Mouse (Mus musculus) layer of hippocampus, adult 9-10 months (tissue): ENCODE measurements around the gene Gdpd5.

ENCODE experiments used
- DNase-seq: peaks from one replicate; pipeline ENCODE4 v3.0.0; 2022; ENCODE audit warnings: low spot score

Gdpd5 gene

DNA sequence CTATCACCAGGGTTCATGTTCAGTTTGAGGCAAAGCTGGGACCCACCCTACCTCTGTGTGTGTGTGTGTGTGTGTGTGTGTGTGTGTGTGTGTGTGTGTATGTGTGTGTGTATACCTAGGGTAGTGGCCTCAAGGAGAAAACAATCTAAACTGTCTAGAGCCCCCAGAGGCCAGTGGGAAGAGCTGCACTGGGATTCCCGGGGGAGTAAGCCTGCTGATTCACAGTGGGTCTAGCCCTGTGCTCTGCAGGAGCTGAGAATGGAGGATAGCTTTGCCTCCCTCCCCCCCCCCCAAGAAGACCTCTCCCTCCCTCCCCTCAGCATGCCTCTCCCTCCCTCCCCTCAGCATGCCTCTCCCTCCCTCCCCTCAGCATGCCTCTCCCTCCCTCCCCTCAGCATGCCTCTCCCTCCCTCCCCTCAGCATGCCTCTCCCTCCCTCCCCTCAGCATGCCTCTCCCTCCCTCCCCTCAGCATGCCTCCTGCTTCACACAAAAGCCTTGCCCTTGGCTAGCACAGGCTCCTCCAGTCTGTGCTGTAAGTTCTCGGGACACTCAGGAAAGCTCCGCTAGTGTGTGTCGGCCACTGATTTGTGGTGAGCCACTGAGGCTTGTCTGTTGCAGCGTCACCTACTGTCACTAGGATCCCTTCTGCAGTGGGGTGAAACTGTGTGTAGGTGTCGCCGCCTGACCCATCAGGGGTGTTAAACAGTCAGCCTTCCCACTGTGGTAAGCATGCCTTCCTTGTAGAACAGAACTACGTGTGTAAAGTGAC, 24.4 kb downstream of the Gdpd5 start:
- DNase-seq, result no peak

DNA sequence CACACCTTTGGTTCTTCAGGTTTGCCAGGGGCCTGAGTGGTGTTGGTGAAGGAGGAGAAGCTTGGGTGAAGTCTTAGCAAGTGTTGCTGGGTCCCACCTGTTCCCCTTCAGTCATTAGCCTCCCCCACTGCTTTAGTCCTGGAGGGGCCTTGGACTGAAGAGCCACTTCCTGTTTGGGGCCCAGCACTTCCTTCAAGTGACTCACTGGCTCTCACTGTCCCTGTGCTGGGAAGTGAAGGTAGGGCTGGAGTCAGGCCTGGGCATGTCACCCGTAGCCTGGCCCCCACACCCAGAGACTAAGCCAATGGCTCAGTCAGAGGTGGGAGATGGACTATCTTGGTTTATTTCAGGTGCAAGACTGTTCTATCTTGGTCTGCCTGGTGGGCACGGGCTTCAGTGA, 26.4 kb downstream of the Gdpd5 start:
- DNase-seq, result no peak

DNA sequence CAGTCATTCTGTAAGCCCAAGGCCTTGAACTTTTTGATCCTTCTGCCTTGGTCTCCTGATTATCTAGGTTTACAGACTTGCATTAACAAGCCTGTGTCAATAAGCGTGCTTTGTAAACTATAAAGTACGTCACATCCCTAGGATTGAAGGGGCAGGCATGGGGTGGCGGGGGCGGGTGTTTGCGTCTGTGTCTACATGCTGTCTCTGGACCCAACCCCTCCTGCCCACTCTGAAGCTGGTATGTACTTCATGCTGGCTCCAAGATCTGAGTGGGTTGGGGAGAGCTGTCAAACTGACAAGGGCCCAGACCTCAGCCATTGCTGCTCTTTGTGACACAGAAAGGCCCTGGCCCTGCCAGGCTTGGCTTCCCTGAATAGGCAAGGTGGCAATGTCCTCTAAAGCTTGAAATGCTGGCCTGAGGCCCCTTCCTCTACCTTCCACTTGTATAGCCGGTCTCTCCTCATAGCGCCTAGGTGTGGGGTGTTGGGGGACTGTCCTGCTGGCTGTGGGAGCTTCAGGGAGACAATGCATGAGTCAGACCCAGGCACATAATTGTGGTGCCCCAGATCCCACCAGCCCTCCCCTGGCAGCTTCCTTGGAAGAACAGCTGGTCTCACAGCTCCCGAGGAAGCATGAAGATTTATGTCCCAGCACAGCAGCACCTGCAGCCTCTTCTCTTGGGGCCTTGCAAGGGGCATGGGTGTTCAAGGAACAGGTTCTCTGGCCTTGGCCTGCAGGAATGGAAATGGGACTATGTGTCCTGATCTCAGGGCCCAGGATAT, 28.4 kb downstream of the Gdpd5 start:
- no peak for DNase-seq

DNA sequence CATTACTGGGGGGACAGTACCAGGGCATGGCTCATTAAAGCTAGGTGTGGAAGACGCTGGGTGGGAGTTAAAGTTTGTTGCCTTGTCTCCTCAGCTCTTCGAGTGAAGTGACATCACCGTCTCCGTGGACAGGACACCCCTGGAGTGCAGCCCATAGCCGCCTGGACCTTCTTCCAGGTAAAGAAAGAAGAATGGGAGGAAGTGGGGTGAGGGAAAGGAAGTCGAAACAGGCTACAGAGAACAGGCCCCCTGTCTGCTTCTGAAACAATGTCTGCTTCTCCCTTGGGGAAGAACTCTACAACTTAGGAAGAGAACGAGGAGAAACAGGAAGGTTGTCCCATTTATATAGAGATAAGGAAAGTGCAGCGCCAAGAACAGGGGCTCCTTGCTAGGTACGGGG, 29.1 kb downstream of the Gdpd5 start:
- DNase-seq, result no peak

DNA sequence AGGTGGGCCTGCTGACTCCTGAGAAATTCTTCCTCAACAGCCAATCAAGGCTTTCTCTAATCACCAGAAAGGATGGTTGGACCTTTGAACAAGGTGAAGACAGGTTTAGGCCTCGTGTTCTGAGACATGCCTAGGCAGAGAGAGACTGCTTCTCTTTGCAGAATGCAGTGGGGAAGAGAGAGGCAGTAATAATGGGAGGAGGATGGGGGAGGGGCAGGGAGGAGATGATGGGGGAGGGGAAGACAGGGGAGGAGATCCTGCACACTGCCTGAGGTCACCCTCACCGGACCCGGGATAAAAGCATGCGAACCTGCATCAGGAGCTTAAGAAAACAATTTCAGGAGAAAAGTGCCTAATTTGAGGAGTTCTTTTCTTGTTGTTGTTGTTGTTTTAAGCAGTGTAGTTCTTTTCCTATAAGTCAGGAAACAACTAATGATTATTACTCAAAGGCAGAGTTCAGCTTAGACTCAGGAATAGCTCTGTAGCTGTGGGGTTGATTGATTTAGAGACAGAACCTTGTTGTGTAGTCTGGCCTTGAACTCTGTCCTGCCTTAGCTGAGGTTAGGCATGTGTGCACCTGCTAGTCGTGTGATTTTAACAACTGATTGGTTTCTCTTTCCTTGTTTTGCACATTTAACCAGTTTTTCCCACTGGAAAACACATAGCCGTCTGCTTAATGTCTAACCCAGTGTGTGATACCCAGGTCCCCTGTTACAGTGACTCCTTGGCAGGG, 30.0 kb downstream of the Gdpd5 start:
- no peak for DNase-seq

DNA sequence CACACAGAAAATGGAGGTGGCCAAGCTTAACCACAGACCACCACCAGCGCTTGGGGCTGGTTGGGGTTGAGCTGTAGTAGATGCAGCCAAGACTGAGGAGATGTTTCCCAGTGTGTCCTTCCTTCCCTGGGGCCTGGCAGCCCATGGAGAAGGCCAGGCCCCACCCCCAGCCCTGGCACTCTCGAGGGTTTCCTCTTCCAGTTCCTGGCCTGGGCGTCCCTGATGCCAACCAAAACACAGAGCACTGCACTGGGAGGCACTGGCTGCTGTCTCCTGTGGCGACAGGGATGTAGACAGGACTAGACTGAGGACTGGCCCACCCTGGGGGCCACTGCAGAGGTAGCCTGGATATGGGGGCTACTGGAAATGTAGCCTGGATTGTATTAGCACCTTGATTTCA, 33.8 kb downstream of the Gdpd5 start:
- no peak for DNase-seq

DNA sequence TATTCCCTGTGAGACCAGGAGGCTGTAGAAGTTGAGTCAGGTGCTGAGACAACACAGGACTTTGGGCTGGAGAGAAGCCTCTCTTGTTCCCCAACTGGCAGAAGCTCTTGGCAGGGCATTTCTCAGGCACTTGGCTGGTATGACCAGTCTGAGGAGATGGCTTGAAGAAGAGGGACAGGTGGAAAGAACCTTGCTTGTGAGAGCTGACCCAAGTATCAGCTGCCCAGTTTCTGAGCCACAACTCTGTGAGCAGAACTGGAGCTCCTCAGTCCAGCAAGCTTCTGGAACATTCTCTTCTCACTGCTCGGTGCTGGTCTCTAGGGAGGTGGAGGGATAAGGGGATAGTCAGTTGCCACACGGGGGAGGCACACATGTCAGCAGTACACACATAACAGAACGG, 38.1 kb downstream of the Gdpd5 start:
- DNase-seq, result no peak

DNA sequence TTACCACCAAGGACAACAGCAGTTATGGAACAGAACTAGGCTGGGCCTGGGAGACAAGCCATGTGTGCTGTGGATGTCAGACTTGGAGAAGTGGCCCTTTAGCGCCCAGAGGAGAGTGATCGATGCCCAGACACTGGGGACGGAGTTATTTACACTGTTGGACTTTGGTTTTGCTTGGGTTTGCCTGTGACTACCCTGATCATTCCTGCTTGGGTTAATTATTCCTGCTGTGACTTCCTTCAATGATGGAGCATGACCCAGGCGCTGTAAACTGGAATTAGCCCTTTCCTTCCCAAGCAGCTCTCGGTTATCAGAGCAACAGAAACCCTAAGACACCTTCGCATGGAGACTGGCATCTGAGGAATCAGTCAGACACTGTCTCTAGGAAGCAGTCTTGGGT, 39.8 kb downstream of the Gdpd5 start:
- DNase-seq, result no peak

DNA sequence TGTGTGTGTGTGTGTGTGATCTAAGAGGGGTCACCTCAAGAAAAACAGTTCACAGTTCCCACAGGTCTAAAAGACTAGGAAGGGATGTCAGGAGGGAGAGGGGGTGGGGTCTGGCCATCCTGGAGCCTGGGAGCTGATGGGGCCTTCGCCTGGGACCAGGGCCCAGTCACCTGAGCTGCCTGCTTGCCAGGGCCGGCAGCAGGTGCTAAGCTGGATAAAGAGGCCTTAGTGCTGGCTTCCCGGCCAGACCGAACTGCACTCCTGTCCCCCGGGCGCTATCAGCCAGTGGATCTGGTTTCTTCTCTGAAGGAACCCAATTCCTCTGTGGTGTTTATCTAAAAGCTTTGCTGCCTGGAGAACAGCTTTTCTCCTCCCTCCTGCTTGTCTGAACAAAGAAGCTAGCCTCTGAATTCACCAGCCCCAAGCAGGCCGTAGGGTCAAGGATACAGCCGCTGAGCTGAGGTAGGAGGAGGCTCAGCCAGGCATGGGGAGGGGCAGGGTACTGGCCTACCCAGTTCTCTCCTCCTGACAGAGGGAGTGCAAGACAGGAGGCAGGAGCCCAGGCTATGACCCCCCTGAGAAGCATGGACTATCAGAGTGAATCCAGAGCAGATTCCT, 43.4 kb downstream of the Gdpd5 start:
- no peak for DNase-seq

DNA sequence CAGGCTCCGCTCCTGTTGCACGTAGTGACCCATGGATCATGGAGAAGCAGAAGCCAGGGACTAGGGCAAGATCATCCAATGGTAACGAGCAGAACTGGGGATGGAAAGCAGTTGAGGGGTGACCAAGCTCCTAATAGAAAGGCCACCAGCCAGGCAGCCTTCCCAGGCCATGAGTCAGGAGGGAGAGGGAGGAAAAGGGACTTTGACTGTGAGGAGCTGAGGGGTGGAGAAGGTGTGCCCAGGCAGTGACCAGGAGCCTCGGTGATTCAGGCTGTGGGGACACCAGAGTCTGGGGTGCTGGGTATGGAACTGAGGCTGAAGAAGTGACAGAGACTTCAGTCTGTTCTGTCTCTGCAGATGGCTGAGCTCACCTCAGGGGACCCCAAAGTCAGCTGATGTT, 44.5 kb downstream of the Gdpd5 start:
- DNase-seq, result no peak

DNA sequence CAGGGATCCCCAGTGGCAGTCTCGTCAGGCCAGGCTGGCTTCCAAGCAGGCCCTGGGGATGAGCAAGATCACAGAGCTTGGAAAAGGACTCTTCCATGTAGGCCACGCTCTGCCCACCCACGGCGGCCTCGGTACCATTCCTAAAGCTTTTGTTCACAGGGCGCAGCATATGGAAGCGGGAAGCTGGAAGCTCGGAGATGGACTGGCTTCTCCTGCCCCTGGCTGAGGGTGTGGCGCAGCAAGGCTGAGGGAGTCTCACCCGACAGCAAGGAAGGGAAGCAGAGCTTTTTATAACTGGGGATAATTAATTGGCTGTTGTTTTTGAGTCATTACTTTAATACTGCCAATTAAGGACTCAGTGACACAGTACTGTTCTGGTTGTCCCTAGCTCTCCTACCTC, 45.8 kb downstream of the Gdpd5 start:
- DNase-seq, result no peak

DNA sequence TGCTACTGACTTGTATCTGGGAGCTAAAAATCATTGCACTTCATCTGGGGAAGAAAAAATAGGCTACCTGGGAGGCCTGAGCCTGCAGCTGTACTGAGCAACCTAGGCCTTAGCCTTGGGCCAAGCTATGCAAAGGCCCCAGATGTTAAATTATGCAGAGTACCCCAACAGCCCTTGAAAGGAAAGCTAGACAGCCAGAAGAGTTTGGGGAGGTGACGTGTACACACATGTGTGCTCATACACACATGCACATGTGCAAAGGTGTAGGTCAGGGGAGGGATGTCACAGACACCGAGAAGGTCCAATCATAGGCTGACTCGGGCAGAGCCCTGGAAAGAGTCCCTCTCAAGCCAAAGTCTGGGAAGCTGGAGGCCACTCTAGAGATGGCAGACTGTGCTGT, 46.8 kb downstream of the Gdpd5 start:
- no peak for DNase-seq

DNA sequence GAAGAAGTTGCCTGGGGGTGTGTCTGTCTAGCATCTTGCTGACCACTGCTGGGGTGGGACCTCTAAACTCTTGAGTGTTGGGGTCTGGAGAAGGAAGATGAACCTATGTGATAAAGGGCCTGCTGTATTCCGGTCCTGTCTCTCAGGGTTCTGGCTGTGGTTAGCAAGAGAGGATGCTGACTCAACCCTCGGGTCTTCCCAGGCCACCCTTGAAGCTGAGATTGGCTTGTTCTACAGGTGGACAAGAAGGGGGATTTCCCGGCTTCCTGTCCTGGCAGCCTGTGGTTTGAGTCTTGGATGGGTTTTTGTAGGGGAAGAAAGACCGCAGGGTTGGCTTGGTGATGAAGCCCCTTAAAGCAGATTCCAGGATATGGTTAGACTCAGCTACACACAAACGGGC, 47.6 kb downstream of the Gdpd5 start:
- no peak for DNase-seq

DNA sequence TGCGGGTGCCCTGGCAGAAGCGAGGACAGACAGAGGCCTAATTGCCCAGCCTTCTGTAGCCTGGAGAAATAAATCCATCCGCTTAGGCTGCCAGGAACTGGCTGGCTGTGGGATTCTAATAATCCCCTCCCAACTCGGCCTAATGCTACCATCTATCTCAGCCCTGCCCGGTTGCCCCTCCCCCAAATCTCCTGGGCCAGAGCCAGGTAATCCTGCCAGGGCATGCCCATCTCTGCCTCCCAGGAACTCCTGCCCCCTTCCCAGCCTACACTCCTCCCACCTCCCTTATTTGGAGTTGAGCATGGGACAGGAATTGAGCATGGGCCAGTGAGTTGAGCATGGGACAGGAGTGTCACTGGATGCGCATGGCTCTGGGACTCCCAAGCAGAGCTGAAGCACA, 48.6 kb downstream of the Gdpd5 start:
- no peak for DNase-seq

DNA sequence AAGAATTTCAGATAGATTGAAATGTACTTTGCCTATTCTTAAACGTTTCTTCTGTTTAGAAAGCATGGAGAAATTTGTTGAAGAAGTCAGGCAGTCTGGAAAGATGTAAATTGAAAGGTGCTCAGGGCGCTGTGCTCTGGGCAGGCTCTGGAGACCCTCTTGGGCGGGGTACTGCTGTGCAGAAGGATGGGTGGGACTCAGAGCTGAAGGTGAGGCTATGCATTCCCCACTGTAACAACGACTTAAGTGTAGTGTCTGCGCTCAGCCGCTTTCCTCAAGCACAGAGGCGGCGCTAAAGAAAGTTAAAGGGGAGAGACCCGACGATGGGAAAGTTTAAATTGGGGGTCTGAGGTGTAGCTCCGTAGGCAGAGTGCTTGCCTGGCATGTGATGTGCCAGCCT, 49.0 kb downstream of the Gdpd5 start:
- no peak for DNase-seq

DNA sequence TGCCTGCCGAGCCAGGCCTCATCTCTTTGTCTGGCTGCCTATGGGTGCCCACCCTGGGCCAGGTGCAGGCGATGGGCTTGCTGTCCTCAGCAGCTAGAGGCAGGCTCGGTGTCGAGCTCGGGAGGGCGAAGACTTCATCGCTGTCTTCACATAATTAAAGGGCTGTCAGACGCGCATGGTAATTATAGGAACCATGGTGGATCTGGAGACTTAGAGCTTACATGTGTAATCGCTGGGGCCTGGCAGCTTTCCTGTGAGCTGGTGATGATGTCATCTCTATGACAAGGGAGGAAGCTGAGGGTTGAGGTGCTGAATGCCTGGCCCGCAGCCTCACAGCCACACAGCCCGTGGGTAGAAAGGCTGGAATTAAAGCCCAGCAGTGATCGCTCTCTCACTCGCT, 51.0 kb downstream of the Gdpd5 start:
- DNase-seq, result no peak

DNA sequence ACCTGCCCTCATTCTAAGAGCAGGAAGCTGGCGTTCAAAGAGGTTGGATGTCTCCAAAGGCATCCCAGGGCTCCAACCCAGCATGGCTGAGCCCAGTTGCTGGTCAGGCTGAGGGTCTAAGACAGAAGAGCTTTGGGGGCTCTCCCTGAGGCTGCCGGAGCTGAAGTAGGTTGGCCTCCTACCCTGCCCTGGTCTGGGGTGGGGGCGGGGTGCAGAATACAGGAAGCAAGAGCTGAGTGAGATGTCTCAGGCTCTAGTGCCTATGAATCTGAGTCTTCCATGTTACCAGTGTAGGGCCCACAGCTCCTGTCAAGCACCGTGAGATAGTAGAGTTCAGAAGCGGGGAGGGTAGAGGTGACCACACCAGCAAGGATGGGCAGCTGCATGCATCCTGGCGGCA, 51.6 kb downstream of the Gdpd5 start:
- no peak for DNase-seq

DNA sequence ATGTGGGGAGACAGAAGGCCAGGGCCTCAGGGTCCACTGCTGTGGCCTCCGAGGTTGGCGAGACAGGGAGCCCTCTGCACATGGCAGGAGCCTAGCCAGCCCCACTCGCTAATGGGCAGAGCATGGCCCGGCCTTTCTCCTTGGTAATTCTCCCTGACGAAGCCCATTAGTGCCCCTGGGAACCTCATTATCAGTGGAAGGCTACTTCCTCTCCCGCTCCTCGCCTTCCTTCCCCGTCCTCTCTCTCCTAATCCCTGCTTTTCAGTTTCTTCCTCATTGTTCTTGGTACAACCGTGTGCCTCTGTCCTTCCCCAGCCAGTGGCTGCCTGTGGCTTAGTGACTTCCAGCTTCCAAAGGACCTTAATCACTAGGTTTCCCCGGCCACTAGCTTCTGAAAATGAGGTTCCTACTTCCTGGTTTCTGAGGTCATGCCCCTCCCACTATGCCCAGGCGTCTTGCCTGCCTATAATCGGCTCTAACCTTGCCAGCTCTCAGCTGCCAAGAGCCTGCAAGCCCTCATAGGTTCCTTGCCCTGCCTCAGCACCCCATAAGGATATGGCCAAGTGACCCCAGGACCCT, 53.5 kb downstream of the Gdpd5 start:
- DNase-seq, result no peak

DNA sequence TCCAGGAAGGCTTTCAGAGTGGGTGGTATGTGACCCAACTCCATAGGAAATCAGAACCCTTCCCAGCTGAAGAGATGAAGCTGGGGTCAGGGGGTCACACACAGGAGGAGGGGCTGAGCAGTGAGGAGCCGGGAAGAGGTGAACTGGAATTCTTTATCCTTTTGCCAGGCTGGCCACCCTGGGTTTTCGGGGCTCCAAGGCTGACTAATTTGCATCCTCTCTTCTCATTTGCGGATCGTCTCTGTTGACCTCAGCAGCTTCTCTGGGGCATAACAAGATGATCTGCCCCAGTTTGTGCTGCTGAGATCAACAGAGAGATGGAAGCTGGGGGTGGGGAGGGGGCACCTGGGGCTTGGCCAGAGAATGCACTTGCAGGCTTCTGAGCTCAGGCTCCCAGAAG, 55.3 kb downstream of the Gdpd5 start:
- no peak for DNase-seq

DNA sequence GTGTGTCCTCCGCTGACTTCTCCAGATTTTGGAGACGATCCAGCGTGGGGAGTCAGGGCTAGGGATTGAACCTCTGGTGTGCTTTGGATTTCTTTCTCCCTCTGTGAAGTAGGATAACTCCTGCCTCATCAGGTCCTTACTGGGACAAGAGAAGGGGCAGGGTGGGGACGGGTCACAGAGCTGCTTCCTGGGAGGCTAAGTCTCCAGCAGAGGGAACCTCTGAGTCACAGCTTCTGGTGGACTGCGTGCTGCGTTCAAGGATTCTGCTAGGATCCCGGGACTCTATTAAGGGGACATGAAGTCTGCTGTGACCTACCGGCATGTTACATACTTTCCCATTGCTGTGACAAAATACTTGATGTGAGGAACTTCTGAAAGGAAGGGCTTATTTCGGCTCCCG, 57.7 kb downstream of the Gdpd5 start:
- no peak for DNase-seq

DNA sequence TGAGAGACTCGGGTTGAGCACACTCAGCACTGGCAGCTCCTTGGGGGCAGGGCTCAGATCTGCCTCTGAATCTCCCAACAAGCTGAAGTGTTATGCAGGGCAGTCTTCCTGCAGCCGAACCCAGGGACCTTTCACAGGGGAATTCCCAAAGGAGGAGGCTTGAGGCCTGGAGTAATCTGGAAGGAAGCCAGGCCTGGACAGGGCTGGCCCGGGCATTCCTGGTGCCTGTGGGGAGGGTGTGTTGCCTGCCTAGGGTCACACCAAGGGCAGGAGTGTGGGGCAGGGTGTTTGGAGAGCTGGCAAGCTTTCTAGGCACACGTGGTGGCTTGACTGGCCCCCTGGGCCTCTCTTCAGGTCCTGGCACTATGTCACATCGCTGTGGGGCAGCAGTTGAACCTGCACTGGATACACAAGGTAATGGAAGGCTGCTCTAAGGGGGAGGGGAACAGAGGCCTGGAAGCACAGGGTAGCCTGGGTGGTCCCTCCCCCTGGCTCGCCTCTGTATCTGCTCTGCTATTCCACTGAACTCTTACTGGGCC, 60.4 kb downstream of the Gdpd5 start:
- DNase-seq, result no peak

DNA sequence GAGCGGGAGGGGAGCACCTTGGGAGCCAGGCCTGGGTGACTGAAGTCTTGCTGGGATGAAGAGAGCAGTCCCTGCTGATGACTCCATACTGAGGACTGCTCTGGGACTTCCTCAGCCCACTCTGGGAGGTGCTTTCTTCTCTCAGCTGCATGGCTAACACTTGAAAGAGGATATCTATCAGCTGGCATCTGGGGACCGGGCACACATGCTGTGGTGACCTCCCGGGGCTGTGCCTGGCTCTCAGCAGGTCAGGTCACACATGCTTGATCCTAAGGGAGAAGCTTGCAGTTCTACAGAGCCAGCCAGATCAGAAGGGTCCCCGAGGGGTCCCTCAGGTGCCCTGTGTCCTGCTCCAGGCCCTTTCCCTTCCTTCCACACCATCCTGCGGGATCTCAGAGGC, 62.0 kb downstream of the Gdpd5 start:
- DNase-seq, result no peak
